In the genomic region with DNA sequence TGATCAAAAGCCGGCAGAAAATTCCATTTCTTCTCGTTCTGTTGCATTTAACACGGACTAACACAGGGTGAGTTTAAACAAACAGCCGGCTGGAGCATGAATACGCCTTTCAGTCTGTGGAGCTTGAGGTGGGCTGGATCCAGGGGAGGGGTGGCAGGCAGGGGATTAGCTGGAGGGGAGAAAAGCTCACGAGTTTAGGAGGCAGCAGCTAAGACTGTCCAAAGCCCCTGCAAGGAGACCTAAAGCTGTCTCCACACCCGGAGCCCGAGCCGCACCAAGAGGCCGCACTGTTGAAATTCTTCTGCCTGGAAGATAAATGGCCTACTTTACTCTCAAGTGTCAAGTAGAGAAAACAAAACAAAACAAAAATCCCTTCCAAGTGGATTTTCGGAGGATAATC, we compare ENCODE assay signal across 13 mouse cellular contexts.
DNase-seq lines count a peak whose midpoint lies in the region; ATAC-seq lines count a peak whose summit lies in the region.
"Had no signal": no experiment of that assay in that cellular context is flagged by ENCODE, and none has a peak within 500 bp of the region (broad histone marks: within the 10 kb centered on the region; RNA-seq: fewer than 3 reads in every experiment).

No protein-coding gene starts in this region.

- peak overlapping the region; percentile 24; the same call in 1 of the 2 replicates for H3K4me2 ChIP-seq in midbrain, embryonic 11.5 days
- no peak overlapping the region; the same call in 1 of the 2 replicates for H3K4me2 ChIP-seq in midbrain, embryonic 16.5 days (ENCODE audit: low read length)
- no peak overlapping the region for H3K4me2 ChIP-seq in stomach, embryonic 16.5 days (ENCODE audit: low read depth, low read length)
- H3K4me2 ChIP-seq: heart, embryonic 12.5 days; hindbrain, embryonic 15.5 days had no signal

- intact Hi-C loops in heart, postnatal 36 days (cut with DNase I), result no loop called here

- H3K36me3 ChIP-seq in heart, embryonic 10.5 days, result no peaks in the 10 kb centered on the region
- no peaks in the 10 kb centered on the region for H3K36me3 ChIP-seq in midbrain, embryonic 11.5 days (ENCODE audit: control insufficient read depth, insufficient read depth, low read length)
- H3K36me3 ChIP-seq in midbrain, embryonic 16.5 days (ENCODE audit: control insufficient read depth, insufficient read depth, low read length), result no peaks in the 10 kb centered on the region
- no peaks in the 10 kb centered on the region for H3K36me3 ChIP-seq in stomach, embryonic 16.5 days (ENCODE audit: control insufficient read depth, insufficient read depth, low read length)
- H3K36me3 ChIP-seq: heart, embryonic 12.5 days; hindbrain, embryonic 15.5 days had no signal

- no peak overlapping the region for H3K4me3 ChIP-seq in heart, embryonic 10.5 days
- no peak overlapping the region for H3K4me3 ChIP-seq in midbrain, embryonic 11.5 days (ENCODE audit: low read depth, low read length)
- H3K4me3 ChIP-seq in midbrain, embryonic 16.5 days (ENCODE audit: low read depth, low read length), result no peak overlapping the region
- no peak overlapping the region for H3K4me3 ChIP-seq in stomach, embryonic 16.5 days (replicated peaks; ENCODE audit: low read length)
- H3K4me3 ChIP-seq: heart, embryonic 12.5 days; hindbrain, embryonic 15.5 days had no signal

- WGBS in heart, embryonic 10.5 days, result 32% methylated on average over 11 of the region's 11 CpGs
- 3% methylated on average over 11 of the region's 11 CpGs for WGBS in midbrain, embryonic 11.5 days
- 9% methylated on average over 11 of the region's 11 CpGs for WGBS in midbrain, embryonic 16.5 days
- WGBS in stomach, embryonic 16.5 days, result 18% methylated on average over 11 of the region's 11 CpGs

- peaks cover 48% of the 10 kb centered on the region for H3K27me3 ChIP-seq in heart, embryonic 10.5 days (ENCODE audit: insufficient read depth, poor library complexity, severe bottlenecking)
- H3K27me3 ChIP-seq in midbrain, embryonic 11.5 days (ENCODE audit: control insufficient read depth, insufficient read depth, low read length), result peaks cover 22% of the 10 kb centered on the region
- peaks cover 33% of the 10 kb centered on the region for H3K27me3 ChIP-seq in midbrain, embryonic 16.5 days (ENCODE audit: control insufficient read depth, insufficient read depth, low read depth, low read length)
- H3K27me3 ChIP-seq in stomach, embryonic 16.5 days (ENCODE audit: control insufficient read depth, insufficient read depth, low read length), result peaks cover 20% of the 10 kb centered on the region; the same call in 1 of the 2 replicates

- H3K9ac ChIP-seq in midbrain, embryonic 11.5 days (ENCODE audit: low read length), result no peak overlapping the region; the same call in 1 of the 2 replicates
- H3K9ac ChIP-seq in midbrain, embryonic 16.5 days (ENCODE audit: low read depth, low read length), result no peak overlapping the region
- H3K9ac ChIP-seq in stomach, embryonic 16.5 days (ENCODE audit: low read length), result peak overlapping the region; percentile 12; the same call in 1 of the 2 replicates
- H3K9ac ChIP-seq: hindbrain, embryonic 15.5 days; liver, postnatal 0 days had no signal

- 0 out of 2 replicates have a peak overlapping the region, but pooled peaks have one; percentile 1 for H3K27ac ChIP-seq in heart, embryonic 10.5 days
- no peak overlapping the region for H3K27ac ChIP-seq in midbrain, embryonic 11.5 days (ENCODE audit: low read depth, low read length)
- no peak overlapping the region for H3K27ac ChIP-seq in midbrain, embryonic 16.5 days (ENCODE audit: low read length)
- no peak overlapping the region for H3K27ac ChIP-seq in stomach, embryonic 16.5 days (ENCODE audit: low read length)
- H3K27ac ChIP-seq: hindbrain, embryonic 15.5 days had no signal

- H3K9me3 ChIP-seq in heart, embryonic 10.5 days, result no peaks in the 10 kb centered on the region
- no peaks in the 10 kb centered on the region for H3K9me3 ChIP-seq in midbrain, embryonic 11.5 days (ENCODE audit: control insufficient read depth, low read length)
- no peaks in the 10 kb centered on the region for H3K9me3 ChIP-seq in midbrain, embryonic 16.5 days (replicated peaks; ENCODE audit: control insufficient read depth, low read length, poor library complexity, severe bottlenecking)
- H3K9me3 ChIP-seq in stomach, embryonic 16.5 days (replicated peaks; ENCODE audit: control insufficient read depth, low read length), result no peaks in the 10 kb centered on the region
- H3K9me3 ChIP-seq: heart, embryonic 12.5 days; hindbrain, embryonic 15.5 days had no signal

- H3K4me1 ChIP-seq in heart, embryonic 10.5 days, result peaks cover 54% of the 10 kb centered on the region
- peaks cover 24% of the 10 kb centered on the region for H3K4me1 ChIP-seq in midbrain, embryonic 11.5 days (ENCODE audit: control insufficient read depth, insufficient read depth, low read length)
- H3K4me1 ChIP-seq in midbrain, embryonic 16.5 days (ENCODE audit: control insufficient read depth, insufficient read depth, low read length), result peaks cover 10% of the 10 kb centered on the region
- H3K4me1 ChIP-seq in stomach, embryonic 16.5 days (ENCODE audit: control insufficient read depth, insufficient read depth, low read length), result peaks cover 9% of the 10 kb centered on the region; the same call in 1 of the 2 replicates

- peak; percentile 68 for ATAC-seq in midbrain, embryonic 11.5 days (ENCODE audit: low FRiP score)
- ATAC-seq in midbrain, embryonic 16.5 days, result no peak
- no peak for ATAC-seq in stomach, embryonic 16.5 days (ENCODE audit: insufficient read depth, low FRiP score)
- ATAC-seq: activated CD4-positive, CD25-positive, alpha-beta regulatory T cell, adult 4 months; liver, postnatal 0 days had no signal

- DNase-seq in heart, embryonic 10.5 days (ENCODE audit: low spot score), result no peak
- no peak for DNase-seq in heart, postnatal 36 days
- DNase-seq in midbrain, embryonic 11.5 days (ENCODE audit: low spot score, missing footprints), result peak; percentile 92
- peak; percentile 68 for DNase-seq in kidney, postnatal 10 days
- no peak for DNase-seq in cerebellum, postnatal 10 days
- DNase-seq in lung, adult 18-20 months, result no peak
- DNase-seq: cerebellum, adult 2 months; liver, postnatal 0 days had no signal

Comparison
In these comparisons a context has a peak if more than half of its experiments do, and no peak if none do; other contexts are left out.
1. DNase-seq: peak in midbrain, embryonic 11.5 days (single experiment) and kidney, postnatal 10 days (single experiment); none in heart, embryonic 10.5 days (single experiment), heart, postnatal 36 days (0 of 2), cerebellum, postnatal 10 days (0 of 2) and lung, adult 18-20 months (0 of 2).